Mouse (Mus musculus) hindbrain, embryonic 11.5 days (tissue): Measurements from ENCODE around the gene Usp17ld. TPM values are rescaled to one million over a fixed set of nuclear protein-coding genes. Genes with fewer than 3 reads are reported as not detected.
"Not testable (repeated sequence)": the region's sequence is repeated elsewhere in the genome, so short reads cannot be mapped to it uniquely, and the experiment has no call there.

Source experiments
- ATAC-seq: fragments of 200-750 bp; cut with Nextera tagmentation; 2 replicates; pipeline ENCODE4 v1.8.0; 2017; ENCODE audit warnings: mild to moderate bottlenecking, moderate TSS enrichment, moderate library complexity; ENCODE audit not compliant: low FRiP score
- DNase-seq: peaks from one replicate; pipeline ENCODE4 v3.0.0-alpha.2; 2015; ENCODE audit warnings: low spot score
- H3K27ac ChIP-seq: fragments of 300-500 bp; sonication (generic); 2 replicates; pipeline ENCODE4 v1.5.1; 2014; ENCODE audit warnings: mild to moderate bottlenecking, low read depth, low read length
- H3K27me3 ChIP-seq: fragments of 300-500 bp; sonication (generic); 2 replicates; pipeline ENCODE4 v1.6.1; 2014; ENCODE audit warnings: mild to moderate bottlenecking, low read length, moderate library complexity, mixed read lengths; ENCODE audit not compliant: control insufficient read depth, insufficient read depth
- H3K36me3 ChIP-seq: fragments of 300-500 bp; sonication (generic); 2 replicates; pipeline ENCODE4 v1.6.1; 2014; ENCODE audit warnings: mild to moderate bottlenecking, low read length, moderate library complexity, mixed read lengths; ENCODE audit not compliant: control insufficient read depth, insufficient read depth
- H3K4me1 ChIP-seq: fragments of 300-500 bp; sonication (generic); replicated peaks from 2 replicates; pipeline ENCODE4 v1.6.1; 2014; ENCODE audit warnings: low read length, mixed read lengths; ENCODE audit not compliant: control insufficient read depth, insufficient read depth
- H3K4me2 ChIP-seq: fragments of 300-500 bp; sonication (generic); replicated peaks from 2 replicates; pipeline ENCODE4 v1.6.1; 2014; ENCODE audit warnings: mild to moderate bottlenecking, low read depth, low read length
- H3K4me3 ChIP-seq: fragments of 300-500 bp; sonication (generic); 2 replicates; pipeline ENCODE4 v1.5.1; 2014; ENCODE audit warnings: low read depth, low read length
- H3K9ac ChIP-seq: fragments of 300-500 bp; sonication (generic); 2 replicates; pipeline ENCODE4 v1.6.1; 2014; ENCODE audit warnings: low read depth, low read length
- H3K9me3 ChIP-seq: fragments of 300-500 bp; sonication (generic); 2 replicates; pipeline ENCODE4 v1.6.1; 2016; ENCODE audit warnings: low read length; ENCODE audit not compliant: control insufficient read depth
- WGBS: fragments of 180-500 bp; shearing (Covaris S2); extraction: QIAGEN DNeasy Blood & Tissue Kit; methylation state at CpG from one replicate; pipeline ENCODE4 v1.1.7; 2014; 5-methylcytosine and 5-hydroxymethylcytosine counted together
- polyA plus RNA-seq: library from polyadenylated mRNA; unstranded; fragments of >200 nt; fragmentation: Nextera tagmentation; extraction: Ambion mirVana; gene quantifications from 2 replicates; pipeline ENCODE4 v1.2.1, GENCODE M21; 2014

Gene Usp17ld
- polyA plus RNA-seq = not detected in 2 replicates

- not testable (repeated sequence) for H3K27ac ChIP-seq, ATAC-seq, DNase-seq, H3K4me2 ChIP-seq, H3K27me3 ChIP-seq, H3K4me1 ChIP-seq, H3K9me3 ChIP-seq, H3K4me3 ChIP-seq, H3K9ac ChIP-seq, H3K36me3 ChIP-seq
Measured at GRCm38 (mm10) chr7:103252405-103252804, at the start of gene Usp17ld. Gene Usp17ld, minus strand, starts transcription at chr7:103252505.

GRCm38 (mm10) chr7:103216696-103217095 is 35.6 kb downstream of the Usp17ld start, which contains the start of gene Olfr594:
Gene Olfr594, plus strand, starts transcription at chr7:103216996.
- DNase-seq = no peak
- Histone ChIP-seq H3K4me2 (no peak within 1 kb of the TSS), H3K27ac (no peak within 1 kb of the TSS), H3K4me3 (no peak within 1 kb of the TSS), H3K36me3 (no peaks in the 10 kb centered on the region), H3K9me3 (no peaks in the 10 kb centered on the region), H3K9ac (no peak within 1 kb of the TSS), H3K27me3 (no peaks in the 10 kb centered on the region), H3K4me1 (no peaks in the 10 kb centered on the region)
- no peak for ATAC-seq

- WGBS = 95% methylated on average over 5 of the region's 5 CpGs
- H3K4me2 ChIP-seq, H3K27me3 ChIP-seq, H3K36me3 ChIP-seq, DNase-seq, ATAC-seq, H3K9ac ChIP-seq, H3K4me1 ChIP-seq, H3K27ac ChIP-seq, H3K4me3 ChIP-seq, H3K9me3 ChIP-seq: not testable (repeated sequence)
Measured at GRCm38 (mm10) chr7:103212050-103212449, 40.3 kb downstream of the Usp17ld start.

- Histone ChIP-seq H3K27ac (no peak within 1 kb of the TSS), H3K27me3 (no peaks in the 10 kb centered on the region), H3K9me3 (no peaks in the 10 kb centered on the region), H3K36me3 (no peaks in the 10 kb centered on the region), H3K9ac (no peak within 1 kb of the TSS), H3K4me2 (no peak within 1 kb of the TSS), H3K4me3 (no peak within 1 kb of the TSS), H3K4me1 (no peaks in the 10 kb centered on the region)
- ATAC-seq (no peak), DNase-seq (no peak)
- WGBS = 65% methylated on average over 1 of the region's 1 CpGs
Measured at GRCm38 (mm10) chr7:103211562-103211961, 40.7 kb downstream of the Usp17ld start, which contains the start of gene Olfr593. Gene Olfr593, plus strand, starts transcription at chr7:103211862.

Other genes starting within 250 kb of the Usp17ld start
- not detected in 2 replicates for gene Olfr582, start 214.5 kb downstream of the Usp17ld start, polyA plus RNA-seq
- gene Olfr583, start 201.2 kb downstream of the Usp17ld start, polyA plus RNA-seq = not detected in 2 replicates
- gene Olfr584, start 170.6 kb downstream of the Usp17ld start, polyA plus RNA-seq = not detected in 2 replicates
- gene Olfr585, start 154.8 kb downstream of the Usp17ld start, polyA plus RNA-seq = not detected in 2 replicates
- not detected in 2 replicates for gene Olfr586, start 126.9 kb downstream of the Usp17ld start, polyA plus RNA-seq
- not detected in 2 replicates for gene Olfr588-ps1, start 111.6 kb downstream of the Usp17ld start, polyA plus RNA-seq
- gene Olfr589, start 96.1 kb downstream of the Usp17ld start, polyA plus RNA-seq = not detected in 2 replicates
- gene Olfr591, start 74.2 kb downstream of the Usp17ld start, polyA plus RNA-seq = not detected in 2 replicates
- gene Olfr592, start 67.7 kb downstream of the Usp17ld start, polyA plus RNA-seq = not detected in 2 replicates
- not detected in 2 replicates for gene Olfr593, start 40.6 kb downstream of the Usp17ld start, polyA plus RNA-seq
- not detected in 2 replicates for gene Olfr594, start 35.5 kb downstream of the Usp17ld start, polyA plus RNA-seq
- not detected in 2 replicates for gene Olfr596, start 53.1 kb upstream of the Usp17ld start, polyA plus RNA-seq
- gene Olfr597, start 63.8 kb upstream of the Usp17ld start, polyA plus RNA-seq = not detected in 2 replicates
- gene Olfr598, start 71.1 kb upstream of the Usp17ld start, polyA plus RNA-seq = not detected in 2 replicates
- not detected in 2 replicates for gene Olfr599, start 83.4 kb upstream of the Usp17ld start, polyA plus RNA-seq
- not detected in 2 replicates for gene Olfr600, start 97.2 kb upstream of the Usp17ld start, polyA plus RNA-seq
- not detected in 2 replicates for gene Olfr601, start 110.2 kb upstream of the Usp17ld start, polyA plus RNA-seq
- gene Olfr603, start 133.7 kb upstream of the Usp17ld start, polyA plus RNA-seq = not detected in 2 replicates
- gene Usp17lc, start 162.6 kb upstream of the Usp17ld start, polyA plus RNA-seq = not detected in 2 replicates
- not detected in 2 replicates for gene Olfr605, start 192.9 kb upstream of the Usp17ld start, polyA plus RNA-seq
- not detected in 2 replicates for gene Olfr606, start 196.5 kb upstream of the Usp17ld start, polyA plus RNA-seq
- not detected in 2 replicates for gene Olfr607, start 211.6 kb upstream of the Usp17ld start, polyA plus RNA-seq
- not detected in 2 replicates for gene Olfr608, start 217.4 kb upstream of the Usp17ld start, polyA plus RNA-seq
- not detected in 2 replicates for gene Olfr609, start 245.6 kb upstream of the Usp17ld start, polyA plus RNA-seq